Mouse (Mus musculus): ENCODE results near the gene Tnni2. TPM values are rescaled to one million over a fixed set of nuclear protein-coding genes. Genes with fewer than 3 reads are reported as not detected.
A peak's percentile ranks its signal among the peaks of the same experiment; 100 is the strongest.

Gene Tnni2
- polyA plus RNA-seq, 1 experiment from 2014 or later, result 17.6 TPM

DNA sequence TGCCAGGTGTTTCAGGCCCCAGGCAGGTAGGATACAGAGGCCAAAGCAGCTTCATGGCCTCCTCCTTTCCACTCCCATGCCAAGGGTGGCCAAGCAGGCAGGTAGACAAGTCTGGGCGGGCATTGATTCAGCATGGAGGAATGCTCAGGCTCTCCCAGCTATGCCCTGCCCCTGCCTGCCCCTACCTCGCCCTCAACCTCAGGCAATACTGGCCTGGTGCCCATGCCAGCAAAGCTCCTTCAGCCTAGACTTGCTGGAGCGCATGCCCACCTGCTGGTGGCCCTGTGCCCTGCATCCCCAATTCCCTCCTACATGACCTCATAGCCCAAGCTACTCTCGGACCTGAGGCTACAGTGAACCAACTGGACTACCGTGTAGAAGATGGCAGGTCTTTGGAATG, 4.3 kb upstream of the Tnni2 start:
- Histone ChIP-seq H3K4me3 (ENCODE audit: low read length) (no peak overlapping the region), H3K27ac (ENCODE audit: low read length) (0 out of 2 replicates have a peak overlapping the region, but pooled peaks have one; percentile 27), H3K36me3 (ENCODE audit: control insufficient read depth, insufficient read depth, low read length) (no peaks in the 10 kb centered on the region), H3K4me2 (ENCODE audit: low read depth, low read length) (no peak overlapping the region), H3K4me1 (replicated peaks; ENCODE audit: control insufficient read depth, insufficient read depth, low read length) (peaks cover 32% of the 10 kb centered on the region), H3K9me3 (ENCODE audit: control insufficient read depth, low read length) (no peaks in the 10 kb centered on the region), H3K27me3 (ENCODE audit: control insufficient read depth, insufficient read depth, low read depth, low read length) (no peaks in the 10 kb centered on the region), H3K9ac (ENCODE audit: low read length) (no peak overlapping the region)
- 70% methylated on average over 5 of the region's 5 CpGs for WGBS
- ATAC-seq (ENCODE audit: low read depth), result peak; percentile 39

- no peak for ATAC-seq (ENCODE audit: low read depth)
Observed at GRCm38 (mm10) chr7:142439966-142440365, 1.6 kb upstream of the Tnni2 start.

GRCm38 (mm10) chr7:142440657-142441114, 922 bp upstream of the Tnni2 start:
- ATAC-seq (ENCODE audit: low read depth), result peak; percentile 81

More at GRCm38 (mm10) chr7:142439966-142440365, 1.6 kb upstream of the Tnni2 start:
- Histone ChIP-seq H3K9me3 (ENCODE audit: control insufficient read depth, low read length) (no peaks in the 10 kb centered on the region), H3K27me3 (ENCODE audit: control insufficient read depth, insufficient read depth, low read depth, low read length) (no peaks in the 10 kb centered on the region), H3K36me3 (ENCODE audit: control insufficient read depth, insufficient read depth, low read length) (no peaks in the 10 kb centered on the region), H3K4me2 (ENCODE audit: low read depth, low read length) (no peak overlapping the region), H3K27ac (ENCODE audit: low read length) (peak overlapping the region; percentile 58), H3K9ac (ENCODE audit: low read length) (peak overlapping the region; percentile 44; the same call in 1 of the 2 replicates), H3K4me3 (ENCODE audit: low read length) (no peak overlapping the region), H3K4me1 (replicated peaks; ENCODE audit: control insufficient read depth, insufficient read depth, low read length) (peaks cover 13% of the 10 kb centered on the region; the same call in 1 of the 2 replicates)
- 80% methylated on average over 14 of the region's 14 CpGs for WGBS

DNA sequence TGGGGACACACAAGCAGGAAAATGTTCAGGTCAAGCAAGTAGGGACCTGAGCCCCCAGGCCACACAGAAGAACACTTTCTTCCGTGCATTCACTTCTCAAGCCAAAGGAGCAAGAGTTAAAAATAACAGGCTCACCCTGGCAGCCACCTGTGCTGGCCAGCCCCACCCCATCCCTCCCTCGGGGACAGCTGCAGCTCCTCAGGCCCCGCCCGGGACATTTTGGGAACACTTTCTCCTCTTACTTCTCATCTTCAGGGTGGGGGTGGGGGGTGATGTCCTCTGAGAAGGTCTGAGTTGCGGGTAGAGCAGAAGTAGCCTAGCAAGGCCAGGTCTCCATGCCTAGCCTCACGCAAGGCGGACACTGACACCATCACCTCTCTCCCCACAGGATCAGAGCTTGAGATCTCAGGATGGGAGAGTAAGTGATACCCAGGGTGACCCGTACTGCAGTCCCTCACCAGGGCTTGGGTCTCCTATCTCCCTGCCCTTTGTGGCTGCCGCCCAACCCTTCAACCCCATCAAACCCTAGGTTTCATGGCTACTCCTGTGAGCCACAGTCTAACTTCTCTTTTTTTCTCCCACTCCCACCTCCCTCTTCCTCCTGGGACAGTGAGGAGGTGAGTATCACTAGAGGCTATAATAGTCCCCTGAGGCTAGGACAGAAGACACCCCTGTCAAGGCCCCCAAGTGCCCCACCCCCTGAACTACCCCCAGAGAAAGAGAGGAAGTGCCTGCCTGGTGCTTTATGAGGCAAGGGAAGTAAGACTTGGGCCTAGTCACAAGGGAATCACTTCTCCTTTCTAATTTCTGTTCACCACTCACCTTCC, 686 bp downstream of the Tnni2 start:
- Histone ChIP-seq H3K4me2 (ENCODE audit: low read depth, low read length) (no peak overlapping the region), H3K4me1 (replicated peaks; ENCODE audit: control insufficient read depth, insufficient read depth, low read length) (peaks cover 12% of the 10 kb centered on the region; the same call in 1 of the 2 replicates), H3K4me3 (ENCODE audit: low read length) (no peak overlapping the region), H3K9ac (ENCODE audit: low read length) (no peak overlapping the region), H3K9me3 (ENCODE audit: control insufficient read depth, low read length) (no peaks in the 10 kb centered on the region), H3K27ac (ENCODE audit: low read length) (no peak overlapping the region), H3K36me3 (ENCODE audit: control insufficient read depth, insufficient read depth, low read length) (no peaks in the 10 kb centered on the region), H3K27me3 (ENCODE audit: control insufficient read depth, insufficient read depth, low read depth, low read length) (no peaks in the 10 kb centered on the region)
- 57% methylated on average over 9 of the region's 9 CpGs for WGBS
- ATAC-seq (ENCODE audit: low read depth), result no peak

More at GRCm38 (mm10) chr7:142440657-142441114, 922 bp upstream of the Tnni2 start:
- H3K27ac ChIP-seq (ENCODE audit: low read length), result peak overlapping the region; percentile 58
- H3K9ac ChIP-seq (ENCODE audit: low read length), result peak overlapping the region; percentile 63
- H3K4me2 ChIP-seq (ENCODE audit: low read depth, low read length), result no peak overlapping the region
- WGBS, result 47% methylated on average over 5 of the region's 5 CpGs
- no peaks in the 10 kb centered on the region for H3K9me3 ChIP-seq (ENCODE audit: control insufficient read depth, low read length)
- peaks cover 12% of the 10 kb centered on the region; the same call in 1 of the 2 replicates for H3K4me1 ChIP-seq (replicated peaks; ENCODE audit: control insufficient read depth, insufficient read depth, low read length)
- no peaks in the 10 kb centered on the region for H3K27me3 ChIP-seq (ENCODE audit: control insufficient read depth, insufficient read depth, low read depth, low read length)
- H3K36me3 ChIP-seq (ENCODE audit: control insufficient read depth, insufficient read depth, low read length), result no peaks in the 10 kb centered on the region
- no peak overlapping the region for H3K4me3 ChIP-seq (ENCODE audit: low read length)

DNA sequence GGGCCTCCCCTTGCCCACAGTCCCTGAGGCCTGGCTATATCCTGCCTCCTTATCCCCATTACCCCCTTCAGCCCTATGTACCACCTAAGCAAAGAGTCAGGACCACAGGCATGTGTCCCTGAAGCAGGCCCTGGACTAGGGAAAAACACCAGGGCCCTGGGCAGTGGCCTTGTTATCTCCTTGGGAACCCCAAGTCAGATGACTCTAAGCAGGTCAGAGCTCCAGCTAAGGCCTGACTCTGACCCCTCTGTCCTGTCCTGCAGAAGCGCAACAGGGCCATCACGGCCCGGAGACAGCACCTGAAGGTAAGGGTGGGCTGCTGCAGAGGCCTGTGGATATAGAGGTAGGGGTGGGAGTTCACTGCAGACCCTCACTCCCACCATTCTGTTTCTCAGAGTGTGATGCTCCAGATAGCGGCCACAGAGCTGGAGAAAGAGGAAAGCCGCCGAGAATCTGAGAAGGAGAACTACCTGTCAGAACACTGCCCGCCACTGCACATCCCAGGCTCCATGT, 1.4 kb downstream of the Tnni2 start:
- no peak overlapping the region for H3K27ac ChIP-seq (ENCODE audit: low read length)
- H3K9ac ChIP-seq (ENCODE audit: low read length), result no peak overlapping the region
- 93% methylated on average over 7 of the region's 7 CpGs for WGBS

DNA sequence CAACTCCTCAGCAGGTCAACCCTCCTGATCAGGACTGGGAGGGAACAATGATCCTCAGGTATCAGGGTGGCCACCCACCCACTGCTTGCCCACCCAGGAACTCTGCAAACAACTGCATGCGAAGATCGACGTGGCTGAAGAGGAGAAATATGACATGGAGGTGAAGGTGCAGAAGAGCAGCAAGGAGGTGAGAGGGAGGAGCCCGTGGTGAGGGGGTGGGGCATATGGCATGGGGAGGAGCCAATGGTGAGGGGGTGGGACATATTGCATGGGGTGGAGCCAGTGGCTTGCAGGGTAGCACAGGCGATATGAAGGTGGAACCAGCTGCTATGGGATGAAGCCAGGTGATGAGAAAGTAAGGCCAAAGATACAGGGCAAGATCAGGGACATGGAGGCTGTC, 1.9 kb downstream of the Tnni2 start:
- no peak for ATAC-seq (ENCODE audit: low read depth)
- no peaks in the 10 kb centered on the region for H3K9me3 ChIP-seq (ENCODE audit: control insufficient read depth, low read length)

More for the DNA sequence above, 1.4 kb downstream of the Tnni2 start:
- Histone ChIP-seq H3K4me1 (replicated peaks; ENCODE audit: control insufficient read depth, insufficient read depth, low read length) (peaks cover 12% of the 10 kb centered on the region; the same call in 1 of the 2 replicates), H3K4me2 (ENCODE audit: low read depth, low read length) (no peak overlapping the region), H3K9me3 (ENCODE audit: control insufficient read depth, low read length) (no peaks in the 10 kb centered on the region), H3K36me3 (ENCODE audit: control insufficient read depth, insufficient read depth, low read length) (no peaks in the 10 kb centered on the region), H3K4me3 (ENCODE audit: low read length) (no peak overlapping the region), H3K27me3 (ENCODE audit: control insufficient read depth, insufficient read depth, low read depth, low read length) (no peaks in the 10 kb centered on the region)
- ATAC-seq (ENCODE audit: low read depth), result no peak

DNA sequence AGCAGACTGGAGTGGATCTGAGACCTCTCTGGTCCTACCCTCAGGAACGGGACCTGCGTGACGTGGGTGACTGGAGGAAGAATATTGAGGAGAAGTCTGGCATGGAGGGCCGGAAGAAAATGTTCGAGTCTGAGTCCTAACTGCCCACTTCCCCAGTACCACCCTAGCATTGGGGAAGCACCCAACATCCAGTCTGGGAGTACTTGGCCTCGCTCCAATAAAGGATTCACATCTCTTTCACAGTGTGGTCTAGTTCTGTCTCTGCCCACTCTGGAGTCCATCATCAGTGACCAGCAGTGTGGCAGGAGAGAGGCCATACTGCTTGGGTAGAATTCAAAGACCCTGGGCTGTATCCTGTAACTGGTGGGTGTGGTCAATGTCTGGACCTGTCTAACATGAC, 2.6 kb downstream of the Tnni2 start:
- Histone ChIP-seq H3K27me3 (ENCODE audit: control insufficient read depth, insufficient read depth, low read depth, low read length) (no peaks in the 10 kb centered on the region), H3K4me1 (replicated peaks; ENCODE audit: control insufficient read depth, insufficient read depth, low read length) (peaks cover 12% of the 10 kb centered on the region; the same call in 1 of the 2 replicates), H3K4me2 (ENCODE audit: low read depth, low read length) (no peak overlapping the region), H3K4me3 (ENCODE audit: low read length) (no peak overlapping the region), H3K36me3 (ENCODE audit: control insufficient read depth, insufficient read depth, low read length) (no peaks in the 10 kb centered on the region), H3K9ac (ENCODE audit: low read length) (no peak overlapping the region), H3K27ac (ENCODE audit: low read length) (no peak overlapping the region), H3K9me3 (ENCODE audit: control insufficient read depth, low read length) (no peaks in the 10 kb centered on the region)
- ATAC-seq (ENCODE audit: low read depth), result no peak
- WGBS, result 87% methylated on average over 6 of the region's 6 CpGs

More for the DNA sequence above, 1.9 kb downstream of the Tnni2 start:
- Histone ChIP-seq H3K4me3 (ENCODE audit: low read length) (no peak overlapping the region), H3K4me2 (ENCODE audit: low read depth, low read length) (no peak overlapping the region), H3K27ac (ENCODE audit: low read length) (no peak overlapping the region), H3K4me1 (replicated peaks; ENCODE audit: control insufficient read depth, insufficient read depth, low read length) (peaks cover 12% of the 10 kb centered on the region; the same call in 1 of the 2 replicates), H3K9ac (ENCODE audit: low read length) (no peak overlapping the region), H3K27me3 (ENCODE audit: control insufficient read depth, insufficient read depth, low read depth, low read length) (no peaks in the 10 kb centered on the region), H3K36me3 (ENCODE audit: control insufficient read depth, insufficient read depth, low read length) (no peaks in the 10 kb centered on the region)
- WGBS, result 82% methylated on average over 5 of the region's 5 CpGs

- Histone ChIP-seq H3K9me3 (ENCODE audit: control insufficient read depth, low read length) (no peaks in the 10 kb centered on the region), H3K4me1 (replicated peaks; ENCODE audit: control insufficient read depth, insufficient read depth, low read length) (peaks cover 9% of the 10 kb centered on the region; the same call in 1 of the 2 replicates), H3K27me3 (ENCODE audit: control insufficient read depth, insufficient read depth, low read depth, low read length) (no peaks in the 10 kb centered on the region), H3K27ac (ENCODE audit: low read length) (no peak overlapping the region), H3K4me3 (ENCODE audit: low read length) (no peak overlapping the region), H3K4me2 (ENCODE audit: low read depth, low read length) (no peak overlapping the region), H3K9ac (ENCODE audit: low read length) (no peak overlapping the region), H3K36me3 (ENCODE audit: control insufficient read depth, insufficient read depth, low read length) (no peaks in the 10 kb centered on the region)
- WGBS, result 89% methylated on average over 6 of the region's 6 CpGs
- ATAC-seq (ENCODE audit: low read depth), result no peak
Observed at GRCm38 (mm10) chr7:142445324-142445723, 3.7 kb downstream of the Tnni2 start.

DNA sequence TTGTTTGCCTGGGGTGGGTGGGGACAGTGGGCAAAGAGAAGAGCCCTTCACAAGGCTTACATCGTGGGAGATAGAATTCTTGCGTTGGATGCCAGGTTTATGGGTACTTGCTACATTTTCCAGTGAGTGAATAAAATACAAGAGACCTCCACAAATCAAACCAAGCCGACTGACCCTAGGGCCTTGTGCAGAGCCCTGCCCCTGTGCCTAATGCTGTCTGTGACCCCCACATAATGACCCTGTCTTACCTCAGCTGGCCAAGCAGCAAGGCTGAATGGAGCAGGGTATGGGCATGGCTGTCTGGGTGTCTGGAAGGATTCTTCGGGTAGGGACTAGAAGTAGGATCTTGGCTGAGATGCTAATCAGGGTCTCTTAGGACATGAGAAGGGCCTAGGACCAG, 4.7 kb downstream of the Tnni2 start:
- Histone ChIP-seq H3K4me2 (ENCODE audit: low read depth, low read length) (no peak overlapping the region), H3K36me3 (ENCODE audit: control insufficient read depth, insufficient read depth, low read length) (no peaks in the 10 kb centered on the region), H3K27ac (ENCODE audit: low read length) (no peak overlapping the region), H3K27me3 (ENCODE audit: control insufficient read depth, insufficient read depth, low read depth, low read length) (no peaks in the 10 kb centered on the region), H3K4me3 (ENCODE audit: low read length) (no peak overlapping the region), H3K9me3 (ENCODE audit: control insufficient read depth, low read length) (no peaks in the 10 kb centered on the region), H3K4me1 (replicated peaks; ENCODE audit: control insufficient read depth, insufficient read depth, low read length) (0 out of 2 replicates have a peak, but pooled peaks cover 4% of the 10 kb centered on the region), H3K9ac (ENCODE audit: low read length) (no peak overlapping the region)
- ATAC-seq (ENCODE audit: low read depth), result no peak
- 83% methylated on average over 4 of the region's 4 CpGs for WGBS
